Mouse (Mus musculus) myocyte (in vitro differentiated cells): ENCODE measurements around the gene Nes. TPM values are rescaled to one million over a fixed set of nuclear protein-coding genes. Genes with fewer than 3 reads are reported as not detected.

Source experiments
- H3K27me3 ChIP-seq: one replicate; pipeline ENCODE4 v1.6.1; 2011; ENCODE audit not compliant: control insufficient read depth, insufficient read depth, insufficient read length
- H3K36me3 ChIP-seq: one replicate; pipeline ENCODE4 v1.6.1; 2011; ENCODE audit not compliant: control insufficient read depth, insufficient read depth
- H3K4me2 ChIP-seq: one replicate; pipeline ENCODE4 v1.6.1; 2011; ENCODE audit warnings: low read depth, control low read depth
- H3K4me3 ChIP-seq: one replicate; pipeline ENCODE4 v1.5.1; 2011; ENCODE audit warnings: mild to moderate bottlenecking, control low read depth, moderate library complexity
- H3K79me2 ChIP-seq: one replicate; pipeline ENCODE4 v1.6.1; 2011; ENCODE audit not compliant: control insufficient read depth, insufficient read depth
- H3ac ChIP-seq: one replicate; pipeline ENCODE4 v1.6.1; 2011; ENCODE audit not compliant: control insufficient read depth, insufficient read length
- CEBPB ChIP-seq: IDR thresholded peaks from 2 replicates; pipeline ENCODE4 v1.6.1; 2011; ENCODE audit warnings: mild to moderate bottlenecking, moderate library complexity; ENCODE audit not compliant: poor library complexity, insufficient read depth, severe bottlenecking
- E2F4 ChIP-seq: IDR thresholded peaks from one replicate; pipeline ENCODE4 v1.6.1; 2011; ENCODE audit warnings: mild to moderate bottlenecking, control low read depth, moderate library complexity; ENCODE audit not compliant: insufficient read depth
- MAX ChIP-seq: IDR thresholded peaks from one replicate; pipeline ENCODE4 v1.6.1; 2011; ENCODE audit warnings: low read depth, mild to moderate bottlenecking, control low read depth
- MYOD1 ChIP-seq, 3 experiments: IDR thresholded peaks; one replicate each; pipeline ENCODE4 v1.6.1; 2011; ENCODE audit warnings: control low read depth in 2 of 3, low read depth in 2 of 3, mild to moderate bottlenecking in 2 of 3, moderate library complexity in 1 of 3; ENCODE audit not compliant: insufficient read length in 2 of 3, control insufficient read depth in 1 of 3
- MYOG ChIP-seq, 3 experiments: IDR thresholded peaks; one replicate each; pipeline ENCODE4 v1.6.1; 2011; ENCODE audit warnings: control low read depth in 2 of 3, low read depth in 2 of 3, mild to moderate bottlenecking in 2 of 3; ENCODE audit not compliant: insufficient read length in 2 of 3, control insufficient read depth in 1 of 3, insufficient read depth in 1 of 3
- POLR2A ChIP-seq: IDR thresholded peaks from one replicate; pipeline ENCODE4 v1.6.1; 2011; ENCODE audit warnings: low read depth, mild to moderate bottlenecking, control low read depth, moderate library complexity; ENCODE audit not compliant: insufficient read length
- POLR2AphosphoS2 ChIP-seq: IDR thresholded peaks from one replicate; pipeline ENCODE4 v1.6.1; 2011; ENCODE audit warnings: low read depth, control low read depth; ENCODE audit not compliant: insufficient read length
- REST ChIP-seq: IDR thresholded peaks from one replicate; pipeline ENCODE4 v1.6.1; 2011; ENCODE audit warnings: mild to moderate bottlenecking, control low read depth, moderate library complexity; ENCODE audit not compliant: insufficient read depth, insufficient read length
- SRF ChIP-seq: IDR thresholded peaks from one replicate; pipeline ENCODE4 v1.6.1; 2011; ENCODE audit warnings: low read depth; ENCODE audit not compliant: control insufficient read depth, insufficient read length
- TCF12 ChIP-seq: IDR thresholded peaks from one replicate; pipeline ENCODE4 v1.6.1; 2011; ENCODE audit warnings: mild to moderate bottlenecking, control low read depth; ENCODE audit not compliant: poor library complexity, insufficient read depth, severe bottlenecking
- TCF3 ChIP-seq: IDR thresholded peaks from one replicate; pipeline ENCODE4 v1.6.1; 2011; ENCODE audit warnings: low read depth, control low read depth; ENCODE audit not compliant: insufficient read length
- USF1 ChIP-seq: IDR thresholded peaks from one replicate; pipeline ENCODE4 v1.6.1; 2011; ENCODE audit warnings: low read depth, mild to moderate bottlenecking, control low read depth, moderate library complexity
- polyA plus RNA-seq: library from polyadenylated mRNA; unstranded; fragments of >200 nt; fragmentation: generic; extraction: Trizol; gene quantifications from one replicate; pipeline ENCODE4 v1.2.1, GENCODE M21; 2012; ENCODE audit warnings: missing spikeins

Gene Nes
- polyA plus RNA-seq, 1 experiment: 268 TPM

GRCm38 (mm10) chr3:87988068-87988467 is 17.2 kb downstream of the Nes start:
- TF ChIP-seq TCF3 (no peak), TCF12 (no peak), POLR2AphosphoS2 (no peak), MYOG (IDR thresholded peaks at IDR 0.05; ENCODE audit: control insufficient read depth in 1 of 3, insufficient read depth in 1 of 3, insufficient read length in 2 of 3, low read depth in 2 of 3) (no peak), E2F4 (no peak), CEBPB (no peak), SRF (no peak), REST (no peak), MYOD1 (IDR thresholded peaks at IDR 0.05; ENCODE audit: control insufficient read depth in 1 of 3, insufficient read length in 2 of 3, low read depth in 2 of 3) (no peak), USF1 (no peak), POLR2A (no peak), MAX (no peak)
- no peak overlapping the region for H3K4me3 ChIP-seq
- peaks cover 7% of the 10 kb centered on the region for H3K27me3 ChIP-seq
- no peaks in the 10 kb centered on the region for H3K36me3 ChIP-seq
- no peak overlapping the region for H3K4me2 ChIP-seq
- no peaks in the 10 kb centered on the region for H3K79me2 ChIP-seq
- no peak overlapping the region for H3ac ChIP-seq

GRCm38 (mm10) chr3:87989935-87990334 is 19.1 kb downstream of the Nes start:
- TF ChIP-seq SRF: no peak
- no peak for TF ChIP-seq POLR2AphosphoS2
- TF ChIP-seq MAX: no peak
- no peak for TF ChIP-seq MYOG (IDR thresholded peaks at IDR 0.05; ENCODE audit: control insufficient read depth in 1 of 3, insufficient read depth in 1 of 3, insufficient read length in 2 of 3, low read depth in 2 of 3)
- TF ChIP-seq CEBPB: no peak
- no peak for TF ChIP-seq TCF3
- no peak for TF ChIP-seq POLR2A
- no peak for TF ChIP-seq MYOD1 (IDR thresholded peaks at IDR 0.05; ENCODE audit: control insufficient read depth in 1 of 3, insufficient read length in 2 of 3, low read depth in 2 of 3)
- no peak for TF ChIP-seq TCF12
- TF ChIP-seq REST: no peak
- Histone ChIP-seq H3K4me2 (no peak overlapping the region), H3K27me3 (peaks cover 10% of the 10 kb centered on the region), H3K79me2 (no peaks in the 10 kb centered on the region), H3K36me3 (no peaks in the 10 kb centered on the region), H3K4me3 (no peak overlapping the region), H3ac (no peak overlapping the region)

GRCm38 (mm10) chr3:87993436-87993835 is 22.6 kb downstream of the Nes start:
- H3K27me3 ChIP-seq: peaks cover 44% of the 10 kb centered on the region
- H3K79me2 ChIP-seq: no peaks in the 10 kb centered on the region
- no peak overlapping the region for H3ac ChIP-seq
- H3K4me2 ChIP-seq: no peak overlapping the region
- TF ChIP-seq CEBPB (no peak), E2F4 (no peak), MYOG (IDR thresholded peaks at IDR 0.05; ENCODE audit: control insufficient read depth in 1 of 3, insufficient read depth in 1 of 3, insufficient read length in 2 of 3, low read depth in 2 of 3) (no peak), MYOD1 (IDR thresholded peaks at IDR 0.05; ENCODE audit: control insufficient read depth in 1 of 3, insufficient read length in 2 of 3, low read depth in 2 of 3) (no peak), TCF3 (no peak), REST (peak; percentile 84)
- H3K36me3 ChIP-seq: no peaks in the 10 kb centered on the region
- H3K4me3 ChIP-seq: no peak overlapping the region

GRCm38 (mm10) chr3:87995331-87995730 is 24.5 kb downstream of the Nes start:
- Histone ChIP-seq H3K4me3 (no peak overlapping the region), H3K36me3 (no peaks in the 10 kb centered on the region), H3K79me2 (no peaks in the 10 kb centered on the region), H3K4me2 (no peak overlapping the region), H3ac (no peak overlapping the region), H3K27me3 (peaks cover 61% of the 10 kb centered on the region)
- TF ChIP-seq MYOG (IDR thresholded peaks at IDR 0.05; ENCODE audit: control insufficient read depth in 1 of 3, insufficient read depth in 1 of 3, insufficient read length in 2 of 3, low read depth in 2 of 3) (no peak), POLR2AphosphoS2 (peak; percentile 29), MYOD1 (IDR thresholded peaks at IDR 0.05; ENCODE audit: control insufficient read depth in 1 of 3, insufficient read length in 2 of 3, low read depth in 2 of 3) (peak in 1 of 3 experiments; percentile 3)

- H3K4me3 ChIP-seq: no peak overlapping the region
Measured at GRCm38 (mm10) chr3:87996401-87996800, 25.5 kb downstream of the Nes start.

More at GRCm38 (mm10) chr3:87996401-87996800, 25.5 kb downstream of the Nes start:
- Histone ChIP-seq H3K4me2 (no peak overlapping the region), H3K36me3 (no peaks in the 10 kb centered on the region), H3K79me2 (no peaks in the 10 kb centered on the region), H3ac (no peak overlapping the region), H3K27me3 (peaks cover 67% of the 10 kb centered on the region)
- TF ChIP-seq E2F4: no peak
- no peak for TF ChIP-seq SRF
- TF ChIP-seq USF1: no peak
- no peak for TF ChIP-seq MYOG (IDR thresholded peaks at IDR 0.05; ENCODE audit: control insufficient read depth in 1 of 3, insufficient read depth in 1 of 3, insufficient read length in 2 of 3, low read depth in 2 of 3)
- no peak for TF ChIP-seq POLR2A
- TF ChIP-seq REST: no peak
- no peak for TF ChIP-seq TCF12
- TF ChIP-seq MAX: no peak
- TF ChIP-seq TCF3: no peak
- TF ChIP-seq POLR2AphosphoS2: no peak
- no peak for TF ChIP-seq CEBPB
- TF ChIP-seq MYOD1 (IDR thresholded peaks at IDR 0.05; ENCODE audit: control insufficient read depth in 1 of 3, insufficient read length in 2 of 3, low read depth in 2 of 3): no peak
